Mouse (Mus musculus) urinary bladder, adult 18-20 months (tissue): ENCODE measurements around the gene Dop1b.
"Not testable (repeated sequence)": the region's sequence is repeated elsewhere in the genome, so short reads cannot be mapped to it uniquely, and the experiment has no call there.

Source experiments
- DNase-seq, 2 experiments: peaks; one replicate each; pipeline ENCODE4 v3.0.0; 2022; ENCODE audit warnings: low spot score in 2 of 2, mixed read lengths in 2 of 2

Dop1b gene

GRCm38 (mm10) chr16:93795391-93795790, 83.7 kb downstream of the Dop1b start:
- no peak for DNase-seq

GRCm38 (mm10) chr16:93797021-93797840, 85.5 kb downstream of the Dop1b start:
- no peak for DNase-seq

- no peak for DNase-seq
Observed at GRCm38 (mm10) chr16:93797841-93798492, 86.3 kb downstream of the Dop1b start.

GRCm38 (mm10) chr16:93798623-93799022, 86.9 kb downstream of the Dop1b start:
- no peak for DNase-seq

GRCm38 (mm10) chr16:93799071-93799470, 87.4 kb downstream of the Dop1b start:
- DNase-seq = no peak

- DNase-seq = no peak
Observed at GRCm38 (mm10) chr16:93799936-93800335, 88.2 kb downstream of the Dop1b start.

GRCm38 (mm10) chr16:93807167-93807566, 95.5 kb downstream of the Dop1b start:
- no peak for DNase-seq

- no peak for DNase-seq
Observed at GRCm38 (mm10) chr16:93807961-93808554, 96.4 kb downstream of the Dop1b start.

GRCm38 (mm10) chr16:93815856-93816736, 104.4 kb downstream of the Dop1b start:
- peak in 1 of 2 experiments; percentile 40 for DNase-seq

- DNase-seq = no peak
Observed at GRCm38 (mm10) chr16:93816861-93817260, 105.2 kb downstream of the Dop1b start.

GRCm38 (mm10) chr16:93817371-93817770, 105.7 kb downstream of the Dop1b start:
- DNase-seq = no peak

GRCm38 (mm10) chr16:93818691-93819324, 107.1 kb downstream of the Dop1b start:
- DNase-seq = no peak

GRCm38 (mm10) chr16:93819325-93819696, 107.6 kb downstream of the Dop1b start:
- DNase-seq = no peak

- no peak for DNase-seq
Observed at GRCm38 (mm10) chr16:93820040-93820439, 108.3 kb downstream of the Dop1b start.

- no peak for DNase-seq
Observed at GRCm38 (mm10) chr16:93821706-93822105, 110.0 kb downstream of the Dop1b start.

- DNase-seq = not testable (repeated sequence)
Observed at GRCm38 (mm10) chr16:93822433-93823225, 110.9 kb downstream of the Dop1b start.

GRCm38 (mm10) chr16:93824799-93825198, 113.1 kb downstream of the Dop1b start:
- no peak for DNase-seq

- DNase-seq = no peak
Observed at GRCm38 (mm10) chr16:93825463-93825862, 113.8 kb downstream of the Dop1b start.

GRCm38 (mm10) chr16:93826054-93826453, 114.3 kb downstream of the Dop1b start:
- DNase-seq = no peak

- DNase-seq = not testable (repeated sequence)
Observed at GRCm38 (mm10) chr16:93826478-93826877, 114.8 kb downstream of the Dop1b start.
